Mouse (Mus musculus) ES-Bruce4 (cell line): ENCODE results near the gene Hmgb2. TPM values are rescaled to one million over a fixed set of nuclear protein-coding genes. Genes with fewer than 3 reads are reported as not detected.
"Not testable (repeated sequence)": the region's sequence is repeated elsewhere in the genome, so short reads cannot be mapped to it uniquely, and the experiment has no call there.

Experiments used
- H3K27ac ChIP-seq: 2 replicates; pipeline ENCODE4 v1.5.1; 2012; ENCODE audit warnings: low read length, inconsistent platforms; ENCODE audit not compliant: insufficient read depth
- H3K27me3 ChIP-seq: 2 replicates; pipeline ENCODE4 v1.6.1; 2012; ENCODE audit warnings: mild to moderate bottlenecking, low read length, inconsistent platforms; ENCODE audit not compliant: control insufficient read depth, poor library complexity, insufficient read depth, severe bottlenecking
- H3K36me3 ChIP-seq: 2 replicates; pipeline ENCODE4 v1.6.1; 2012; ENCODE audit warnings: inconsistent platforms, mild to moderate bottlenecking, low read length, moderate library complexity; ENCODE audit not compliant: control insufficient read depth, poor library complexity, insufficient read depth, severe bottlenecking
- H3K4me1 ChIP-seq: one replicate; pipeline ENCODE4 v1.8.1; 2011; ENCODE audit warnings: low read length; ENCODE audit not compliant: control insufficient read depth, insufficient read depth
- H3K4me3 ChIP-seq: 2 replicates; pipeline ENCODE4 v1.5.1; 2011; ENCODE audit warnings: low read depth, mild to moderate bottlenecking, low read length
- H3K9ac ChIP-seq: 2 replicates; pipeline ENCODE4 v1.6.1; 2012; ENCODE audit warnings: low read depth, mild to moderate bottlenecking, inconsistent platforms; ENCODE audit not compliant: poor library complexity, severe bottlenecking
- H3K9me3 ChIP-seq: replicated peaks from 2 replicates; pipeline ENCODE4 v1.6.1; 2012; ENCODE audit warnings: mild to moderate bottlenecking, low read length, inconsistent platforms; ENCODE audit not compliant: control insufficient read depth, poor library complexity, insufficient read depth, severe bottlenecking
- CTCF ChIP-seq: IDR thresholded peaks from one replicate; pipeline ENCODE4 v1.8.1; 2011; ENCODE audit warnings: low read depth, low read length
- EP300 ChIP-seq: IDR thresholded peaks from 2 replicates; pipeline ENCODE4 v1.6.1; 2011; ENCODE audit warnings: low read depth, low read length; ENCODE audit not compliant: insufficient read depth
- POLR2A ChIP-seq: IDR thresholded peaks from one replicate; pipeline ENCODE4 v1.8.1; 2011; ENCODE audit warnings: low read length; ENCODE audit not compliant: insufficient read depth
- polyA plus RNA-seq: library from polyadenylated mRNA; stranded (reverse); fragments of >200 nt; gene quantifications from 2 replicates; pipeline ENCODE4 v1.2.4, GENCODE M21; 2011; ENCODE audit warnings: low read depth; ENCODE audit not compliant: missing spikeins, insufficient read depth, insufficient read length

The Hmgb2 gene
- polyA plus RNA-seq, 1 experiment = 235 TPM

- Histone ChIP-seq H3K27me3 (no peaks in the 10 kb centered on the region), H3K4me1 (peaks cover 2% of the 10 kb centered on the region), H3K4me3 (no peak overlapping the region), H3K36me3 (peaks cover 18% of the 10 kb centered on the region), H3K27ac (no peak overlapping the region), H3K9ac (no peak overlapping the region), H3K9me3 (peaks cover 11% of the 10 kb centered on the region)
- TF ChIP-seq POLR2A (no peak), EP300 (no peak), CTCF (peak; percentile 65)
These were observed 8.1 kb upstream of the Hmgb2 start for GRCm38 (mm10) chr8:57503641-57504040.

GRCm38 (mm10) chr8:57505500-57505899, 6.2 kb upstream of the Hmgb2 start:
- H3K36me3 ChIP-seq = peaks cover 26% of the 10 kb centered on the region
- H3K4me1 ChIP-seq, H3K9ac ChIP-seq, H3K27me3 ChIP-seq, H3K4me3 ChIP-seq: not testable (repeated sequence)
- peak overlapping the region; percentile 4; the same call in 1 of the 2 replicates for H3K27ac ChIP-seq
- peaks cover 11% of the 10 kb centered on the region for H3K9me3 ChIP-seq

GRCm38 (mm10) chr8:57507556-57508063, 4.1 kb upstream of the Hmgb2 start:
- Histone ChIP-seq H3K4me1 (peaks cover 2% of the 10 kb centered on the region), H3K4me3 (no peak overlapping the region), H3K9me3 (peaks cover 11% of the 10 kb centered on the region), H3K9ac (no peak overlapping the region), H3K36me3 (peaks cover 25% of the 10 kb centered on the region), H3K27ac (no peak overlapping the region), H3K27me3 (no peaks in the 10 kb centered on the region)
- TF ChIP-seq CTCF = no peak
- TF ChIP-seq EP300 = no peak
- no peak for TF ChIP-seq POLR2A

- TF ChIP-seq POLR2A (no peak), EP300 (no peak), CTCF (no peak)
- Histone ChIP-seq H3K4me1 (peaks cover 2% of the 10 kb centered on the region), H3K9ac (no peak overlapping the region), H3K27me3 (no peaks in the 10 kb centered on the region), H3K4me3 (no peak overlapping the region), H3K9me3 (peaks cover 11% of the 10 kb centered on the region), H3K36me3 (peaks cover 36% of the 10 kb centered on the region), H3K27ac (0 out of 2 replicates have a peak overlapping the region, but pooled peaks have one; percentile 54)
These were observed 3.0 kb upstream of the Hmgb2 start for GRCm38 (mm10) chr8:57508657-57509056.

GRCm38 (mm10) chr8:57510791-57511315, 854 bp upstream of the Hmgb2 start:
- Histone ChIP-seq H3K9ac (peak overlapping the region; percentile 98), H3K36me3 (peaks cover 50% of the 10 kb centered on the region), H3K4me1 (no peaks in the 10 kb centered on the region), H3K9me3 (no peaks in the 10 kb centered on the region), H3K27me3 (no peaks in the 10 kb centered on the region), H3K27ac (peak overlapping the region; percentile 82), H3K4me3 (peak overlapping the region; percentile 78)
- TF ChIP-seq CTCF = no peak
- TF ChIP-seq EP300 = no peak
- TF ChIP-seq POLR2A = no peak

GRCm38 (mm10) chr8:57512141-57513056, 692 bp downstream of the Hmgb2 start:
- no peaks in the 10 kb centered on the region for H3K27me3 ChIP-seq
- H3K36me3 ChIP-seq = peaks cover 54% of the 10 kb centered on the region
- H3K27ac ChIP-seq = peak overlapping the region; percentile 94
- H3K9me3 ChIP-seq = no peaks in the 10 kb centered on the region
- TF ChIP-seq POLR2A (no peak), CTCF (no peak)
- H3K4me3 ChIP-seq = peak overlapping the region; percentile 88
- H3K4me1 ChIP-seq = no peaks in the 10 kb centered on the region
- peak overlapping the region; percentile 100 for H3K9ac ChIP-seq

GRCm38 (mm10) chr8:57513178-57513661, 1.5 kb downstream of the Hmgb2 start:
- peak overlapping the region; percentile 67; the same call in 1 of the 2 replicates for H3K27ac ChIP-seq
- H3K4me3 ChIP-seq = peak overlapping the region; percentile 88
- not testable (repeated sequence) for H3K4me1 ChIP-seq, H3K27me3 ChIP-seq, H3K9me3 ChIP-seq
- H3K9ac ChIP-seq = peak overlapping the region; percentile 100
- peaks cover 56% of the 10 kb centered on the region for H3K36me3 ChIP-seq

GRCm38 (mm10) chr8:57516685-57517084, 5.0 kb downstream of the Hmgb2 start:
- not testable (repeated sequence) for H3K27me3 ChIP-seq, H3K27ac ChIP-seq, H3K9ac ChIP-seq, H3K9me3 ChIP-seq, H3K4me3 ChIP-seq, H3K4me1 ChIP-seq
- H3K36me3 ChIP-seq = peaks cover 47% of the 10 kb centered on the region
